Mouse (Mus musculus) spleen, postnatal 14 days (tissue): ENCODE results near the gene Slc39a5.

ENCODE experiments used
- DNase-seq, 2 experiments: peaks; one replicate each; pipeline ENCODE4 v3.0.0; 2021 to 2022; ENCODE audit warnings: low spot score in 2 of 2

Gene Slc39a5

DNA sequence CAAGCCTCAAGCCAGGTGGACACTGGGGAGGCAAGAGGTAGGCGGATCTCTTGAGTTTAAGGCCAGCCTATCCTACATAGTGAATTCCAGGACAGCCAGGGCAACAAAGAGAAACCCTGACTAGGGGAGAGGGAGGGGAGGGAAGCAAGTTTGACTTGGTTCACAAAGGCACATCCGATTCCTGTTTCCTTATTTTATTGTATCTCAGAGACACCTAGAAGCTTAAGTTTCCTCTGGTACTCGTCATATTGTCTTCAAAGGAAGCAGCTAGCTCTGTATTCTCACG, 9.5 kb upstream of the Slc39a5 start:
- DNase-seq: no peak

DNA sequence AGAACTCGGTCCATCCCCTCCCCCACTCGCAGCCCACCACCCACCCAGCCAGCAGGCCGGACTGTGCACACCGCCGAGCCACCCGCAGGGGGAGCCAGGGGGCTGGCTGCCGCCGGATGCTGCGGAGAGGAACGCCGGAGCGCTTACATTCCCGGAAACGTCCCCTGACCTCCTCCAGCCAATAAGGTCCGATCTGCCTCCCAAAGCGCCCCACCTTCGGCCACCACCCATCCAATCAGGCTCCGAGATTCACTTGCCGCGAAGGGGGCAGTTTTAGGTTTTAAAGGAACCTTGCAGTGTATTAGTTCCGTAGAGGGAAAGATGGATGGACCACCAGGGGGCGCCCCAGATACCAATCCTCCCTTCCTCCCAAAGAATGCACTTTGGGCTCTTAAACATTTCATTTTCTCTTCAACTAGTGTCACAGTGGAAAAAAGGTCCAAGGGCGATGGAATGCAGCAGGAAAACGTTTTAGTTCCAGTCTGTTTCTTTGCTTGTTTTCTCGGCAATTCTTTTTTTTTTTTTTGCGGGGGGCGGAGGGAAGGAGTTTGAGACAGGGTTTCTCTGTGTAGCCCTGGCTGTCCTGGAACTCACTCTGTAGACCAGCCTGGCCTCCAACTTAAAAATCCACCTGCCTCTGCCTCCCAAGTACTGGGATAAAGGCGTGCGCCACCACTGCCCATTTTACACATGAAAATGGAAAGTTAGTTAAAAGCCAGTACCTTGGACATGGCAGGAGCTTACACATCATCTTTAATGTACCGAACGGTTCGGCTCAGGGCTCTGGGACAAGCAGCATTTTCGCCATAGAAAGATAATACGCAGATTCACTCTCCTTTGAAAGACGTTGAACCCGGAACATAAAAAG, 8.9 kb upstream of the Slc39a5 start:
- peak; percentile 93 to 95 for DNase-seq

DNA sequence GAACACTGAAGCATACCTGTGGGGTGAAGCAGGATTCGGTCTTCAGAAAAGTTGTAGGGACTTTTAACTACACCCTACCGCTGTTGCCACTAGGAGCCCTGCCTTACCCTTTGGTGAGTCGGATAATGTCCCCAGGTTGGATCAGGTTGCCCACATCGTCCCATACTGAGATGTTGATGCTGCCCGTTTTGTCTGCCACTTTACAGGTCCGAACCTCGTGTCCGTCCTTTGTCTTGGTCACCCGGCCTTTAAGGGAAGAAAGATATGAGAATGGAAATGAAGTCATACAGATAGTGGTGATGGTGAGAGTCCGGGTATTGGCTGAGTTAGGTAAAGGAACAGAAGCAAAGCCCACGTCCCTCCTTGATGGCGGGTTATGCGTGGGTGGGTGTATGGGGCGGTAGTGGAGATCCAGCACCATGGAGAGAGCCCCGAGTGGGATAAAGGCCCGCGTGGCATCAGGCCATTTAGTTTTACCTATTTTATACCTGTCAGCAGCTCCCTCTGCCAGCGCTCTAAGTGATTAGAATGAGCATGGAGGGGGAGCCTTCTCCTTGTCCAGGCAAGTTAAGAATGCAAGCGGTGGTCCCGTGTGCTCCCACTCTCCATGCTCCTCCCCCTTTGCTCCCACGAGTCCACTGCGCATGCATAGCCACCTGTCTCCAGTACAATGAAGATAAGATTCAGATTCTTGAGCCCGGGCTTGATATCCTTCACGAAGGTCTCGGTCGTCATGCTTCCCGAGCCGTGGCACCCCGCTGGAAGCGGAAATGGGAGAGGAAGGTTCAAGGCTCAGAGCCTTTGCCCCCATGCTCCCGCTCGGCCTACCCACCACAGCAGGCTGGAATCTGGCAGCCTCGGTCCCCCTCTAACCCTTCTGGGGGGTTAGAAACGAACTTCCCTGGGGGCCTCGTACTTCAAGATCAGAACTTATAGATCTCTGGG, 7.8 kb upstream of the Slc39a5 start:
- DNase-seq: peak in 1 of 2 experiments; percentile 13

DNA sequence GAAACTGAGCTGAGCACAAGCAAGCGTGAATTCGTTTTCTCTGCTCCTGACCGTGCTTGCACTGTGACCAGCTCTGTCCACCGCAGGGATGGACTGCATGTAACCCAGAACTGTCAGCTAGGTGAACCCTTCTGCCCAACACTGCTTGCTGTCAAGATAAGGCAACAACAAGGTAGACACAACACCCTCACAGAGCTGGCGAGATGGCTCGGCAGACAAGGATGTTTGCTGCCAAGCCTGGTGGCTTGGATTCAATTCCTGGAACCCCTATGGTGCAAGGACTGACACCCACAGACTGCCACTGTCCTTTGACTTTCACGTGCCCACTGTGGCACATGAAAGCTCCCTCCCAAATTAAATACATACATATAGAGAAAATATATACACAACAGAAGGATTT, 2.9 kb upstream of the Slc39a5 start:
- DNase-seq: no peak

DNA sequence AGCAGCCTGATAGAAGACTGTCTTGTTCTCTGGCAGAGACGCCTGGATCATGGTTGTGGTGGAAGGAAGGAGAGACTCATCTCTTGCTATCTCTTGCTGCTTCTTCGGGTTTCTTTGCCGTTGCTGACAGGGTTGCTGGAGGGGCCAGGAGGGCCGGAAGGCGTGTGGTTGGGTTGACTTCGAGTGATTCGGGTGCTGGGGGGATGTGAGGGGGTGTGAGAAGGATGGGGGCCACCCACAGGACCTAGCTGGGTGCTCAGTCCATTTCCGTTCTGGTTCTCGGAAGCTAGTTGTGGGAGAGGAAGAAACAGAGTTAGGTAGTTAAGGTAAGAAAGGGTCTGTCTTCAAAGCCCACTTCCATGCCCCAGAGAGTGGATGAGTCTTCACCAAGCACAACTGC, 609 bp upstream of the Slc39a5 start:
- no peak for DNase-seq

DNA sequence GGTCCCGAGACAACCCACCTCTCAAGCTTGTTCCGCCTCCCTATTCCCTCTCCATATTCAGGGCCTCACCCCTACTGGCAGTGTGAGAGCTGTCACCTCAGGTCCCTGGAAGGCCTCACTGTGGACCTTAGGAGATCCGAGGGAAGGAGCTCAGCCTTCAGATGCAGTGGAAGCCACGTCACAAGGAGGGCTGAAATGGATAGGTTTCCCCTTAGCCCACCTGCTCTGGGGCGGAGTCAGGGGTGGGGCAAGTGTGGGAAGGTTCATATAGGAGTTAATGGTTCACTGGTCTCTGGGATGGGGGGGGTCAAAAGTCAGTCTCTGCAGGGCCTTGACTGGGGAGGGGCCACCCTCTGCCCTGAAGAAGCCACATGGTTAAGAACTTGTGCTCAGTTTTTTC, 691 bp downstream of the Slc39a5 start:
- DNase-seq: no peak

DNA sequence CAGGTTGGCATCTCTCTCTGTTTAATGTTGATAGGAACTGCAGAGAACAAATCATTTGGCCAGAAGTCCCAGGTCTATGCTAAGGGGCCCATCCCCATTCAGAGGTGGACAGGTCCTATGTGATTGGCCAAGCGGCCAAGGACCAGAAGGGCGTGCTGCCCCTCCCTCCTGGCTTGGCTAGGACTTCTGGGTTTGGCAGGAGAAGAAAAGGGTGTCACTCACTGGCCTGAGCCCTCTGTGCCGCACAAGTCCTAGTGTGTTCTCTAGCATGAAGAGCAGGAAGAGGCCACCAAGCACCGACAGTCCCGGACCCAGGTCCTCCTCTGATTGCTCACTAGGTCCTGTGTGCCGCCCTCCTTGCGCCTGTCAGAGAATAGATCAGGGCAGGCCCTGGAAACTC, 3.6 kb downstream of the Slc39a5 start:
- DNase-seq: no peak

DNA sequence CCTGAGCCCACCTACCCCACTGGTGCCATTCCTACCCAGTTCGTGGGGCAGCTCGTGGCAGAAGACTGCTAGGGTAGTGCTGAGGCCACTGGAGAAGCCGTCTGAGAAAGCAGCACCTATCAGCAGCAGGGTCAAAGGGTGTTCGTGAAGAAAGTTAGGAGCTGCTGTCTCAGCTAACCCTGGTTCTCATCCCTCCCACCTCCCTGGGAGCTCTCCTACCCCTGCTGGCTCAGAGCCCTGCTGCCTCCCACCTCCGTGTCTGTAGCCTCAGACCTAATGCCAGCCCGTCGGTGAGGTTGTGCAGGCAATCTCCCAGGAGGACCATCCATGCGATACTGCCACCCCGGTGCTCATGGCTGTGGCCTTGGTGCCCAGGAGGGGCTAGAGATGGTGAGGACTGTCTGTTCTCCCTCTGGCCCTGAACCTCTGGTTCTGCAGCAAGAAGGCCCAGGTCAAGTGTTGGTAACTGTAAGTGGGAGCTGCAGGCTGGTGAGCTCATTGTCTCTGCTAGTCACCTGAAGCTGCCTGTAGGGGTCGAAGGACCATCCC, 4.2 kb downstream of the Slc39a5 start:
- no peak for DNase-seq

DNA sequence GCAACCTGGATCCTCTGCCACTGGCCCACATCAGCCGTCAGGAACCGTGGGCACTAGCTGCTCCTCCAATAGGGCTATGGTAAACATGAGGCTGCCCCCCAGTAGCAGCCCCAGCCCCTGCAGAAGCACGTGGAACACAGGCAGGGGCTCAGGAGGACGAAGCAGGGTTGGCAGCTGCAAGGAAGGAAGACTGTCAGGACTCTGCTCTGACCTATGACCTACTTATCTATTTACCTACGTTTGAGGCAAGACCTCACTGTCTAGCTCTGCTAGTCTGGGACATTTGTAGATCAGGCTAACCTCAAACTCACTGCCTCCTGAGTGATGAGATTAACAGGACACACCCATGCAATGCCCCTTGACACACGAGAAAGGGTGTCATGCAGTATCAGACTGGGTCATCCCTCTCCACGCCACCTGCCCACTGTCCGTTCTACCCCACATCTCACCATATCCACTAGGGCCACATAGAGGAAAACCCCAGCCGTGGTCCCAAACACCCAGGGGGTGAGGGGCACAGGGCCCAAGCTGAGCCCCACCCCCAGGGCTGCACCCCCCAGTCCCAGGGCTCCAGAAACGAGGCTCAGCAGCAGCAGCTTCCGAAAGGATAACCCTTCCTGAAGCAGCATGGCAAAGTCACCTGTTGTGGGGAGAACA, 4.9 kb downstream of the Slc39a5 start:
- DNase-seq: no peak

DNA sequence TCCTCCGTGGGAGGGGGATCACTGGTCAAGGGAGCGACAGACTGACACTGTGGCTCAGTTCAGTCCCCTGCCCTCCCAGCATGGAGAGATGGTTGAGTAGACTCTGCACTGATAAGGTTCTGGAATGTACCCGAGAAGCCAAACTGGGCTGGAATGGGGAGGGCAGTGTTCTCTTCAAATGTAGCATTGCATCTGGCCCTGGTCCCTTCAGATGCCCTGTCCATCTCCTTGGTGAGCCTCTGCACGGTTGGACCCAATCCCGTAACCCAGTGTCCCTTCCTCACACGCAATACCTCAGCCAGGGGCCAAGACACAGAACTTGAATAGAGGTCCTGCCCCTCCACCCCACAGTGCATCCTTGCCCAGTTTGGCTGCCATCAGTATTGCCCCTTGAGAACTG, 9.2 kb downstream of the Slc39a5 start:
- no peak for DNase-seq

DNA sequence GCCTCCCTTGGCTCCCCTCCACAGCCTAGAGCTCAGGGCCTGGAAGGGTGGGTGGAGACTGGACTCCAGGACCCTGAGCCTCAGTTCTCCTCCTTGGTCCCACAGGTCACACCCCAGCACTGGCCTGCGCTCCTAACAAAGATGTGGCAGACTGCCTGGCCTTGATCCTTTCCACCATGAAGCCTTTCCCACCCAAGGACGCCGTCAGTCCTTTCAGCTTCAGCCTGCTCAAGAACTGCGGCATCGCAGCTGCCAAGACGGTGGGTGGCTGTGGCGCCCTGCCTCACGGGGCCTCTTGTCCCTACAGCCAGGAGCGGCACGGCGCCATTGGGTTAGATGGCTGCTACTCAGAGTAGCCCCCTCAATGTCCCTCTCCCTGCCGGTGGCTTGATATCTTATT, 10.7 kb downstream of the Slc39a5 start:
- DNase-seq: no peak

DNA sequence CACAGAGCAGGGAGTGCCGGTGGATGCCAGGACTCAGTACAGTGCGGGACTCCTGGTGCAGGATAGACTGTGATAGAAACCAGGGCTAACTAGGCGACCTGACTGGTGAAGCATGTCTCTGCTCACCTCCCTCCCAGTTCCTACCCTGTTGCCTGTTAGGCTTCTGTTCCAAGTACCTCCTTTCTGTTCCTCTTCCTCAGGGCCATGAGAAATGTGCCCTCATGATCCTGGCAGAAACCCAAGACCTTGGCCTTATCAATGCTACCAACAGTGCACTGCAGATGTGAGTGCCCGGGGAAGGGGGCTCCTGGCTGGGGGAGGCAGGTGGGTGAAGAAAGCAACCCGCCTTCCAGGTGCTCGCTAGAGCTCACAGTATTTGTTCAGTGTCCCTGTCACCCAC, 11.5 kb downstream of the Slc39a5 start:
- DNase-seq: no peak

DNA sequence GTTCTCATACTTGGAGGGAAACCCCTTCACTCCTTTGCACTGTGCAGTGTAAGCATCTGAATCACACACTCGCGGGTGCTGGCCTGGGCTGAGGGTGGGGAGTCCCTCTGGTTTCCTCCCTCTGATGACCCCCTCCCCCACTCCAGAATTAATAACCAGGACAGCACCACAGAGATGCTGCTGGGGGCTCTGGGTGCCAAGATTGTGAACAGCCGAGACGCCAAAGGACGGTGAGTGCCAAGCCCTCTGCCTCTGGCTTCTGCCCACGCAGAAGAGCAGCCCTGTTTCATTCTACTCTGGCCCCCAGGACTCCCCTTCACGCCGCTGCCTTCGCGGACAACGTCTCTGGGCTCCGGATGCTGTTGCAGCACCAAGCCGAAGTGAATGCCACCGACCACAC, 12.1 kb downstream of the Slc39a5 start:
- DNase-seq: no peak

DNA sequence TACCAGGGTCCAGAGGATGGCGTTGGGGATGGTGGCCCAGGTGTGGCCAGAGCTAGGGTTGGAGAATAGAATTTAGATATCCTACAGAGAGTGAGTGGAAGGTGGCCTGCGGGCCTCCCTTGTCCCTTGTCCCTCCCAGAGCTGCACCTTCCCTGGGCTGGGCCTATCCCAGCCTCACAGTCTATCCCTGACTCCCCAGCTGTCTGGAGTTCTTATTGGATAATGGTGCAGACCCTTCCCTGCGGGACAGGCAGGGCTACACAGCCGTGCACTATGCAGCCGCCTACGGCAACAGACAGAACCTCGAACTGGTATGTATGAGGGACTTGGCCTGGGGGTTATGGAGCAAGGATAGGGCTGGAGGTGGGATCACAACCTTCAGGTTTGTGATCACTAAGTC, 15.1 kb downstream of the Slc39a5 start:
- DNase-seq: no peak

DNA sequence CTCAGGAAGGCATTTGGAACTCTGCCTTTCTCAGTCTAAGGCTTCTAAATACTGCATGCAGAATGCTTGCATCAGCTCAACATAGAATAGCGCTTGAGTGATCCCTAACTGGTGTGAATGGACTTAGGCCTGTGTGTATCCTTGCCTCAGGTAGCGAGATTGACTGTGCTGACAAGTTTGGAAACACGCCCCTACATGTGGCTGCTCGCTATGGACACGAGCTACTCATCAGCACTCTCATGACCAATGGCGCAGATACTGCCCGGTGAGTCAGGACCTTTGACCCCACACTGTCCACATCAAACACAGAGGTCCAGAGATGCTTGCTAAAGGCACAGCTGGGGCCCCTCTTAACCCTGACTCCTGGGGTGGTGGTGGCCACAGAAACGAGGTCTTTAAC, 18.5 kb downstream of the Slc39a5 start:
- no peak for DNase-seq

DNA sequence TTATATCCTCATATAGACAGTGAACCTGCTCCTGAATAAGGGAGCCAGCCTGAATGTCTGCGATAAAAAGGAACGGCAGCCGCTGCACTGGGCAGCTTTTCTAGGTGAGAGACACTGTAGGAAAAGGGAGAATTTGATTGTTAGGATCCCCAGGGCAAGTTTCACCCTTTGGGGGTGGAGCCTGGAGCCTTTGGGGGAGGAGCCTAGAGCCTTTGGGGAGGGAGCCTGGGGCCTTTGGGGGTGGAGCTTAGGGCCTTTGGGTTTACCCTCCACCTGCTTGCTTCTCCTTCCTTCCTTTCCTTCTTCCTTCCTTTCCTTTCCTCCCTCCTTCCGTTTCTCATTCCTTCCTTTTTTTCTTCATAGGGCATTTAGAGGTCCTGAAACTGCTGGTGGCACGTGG, 20.5 kb downstream of the Slc39a5 start:
- DNase-seq: no peak

DNA sequence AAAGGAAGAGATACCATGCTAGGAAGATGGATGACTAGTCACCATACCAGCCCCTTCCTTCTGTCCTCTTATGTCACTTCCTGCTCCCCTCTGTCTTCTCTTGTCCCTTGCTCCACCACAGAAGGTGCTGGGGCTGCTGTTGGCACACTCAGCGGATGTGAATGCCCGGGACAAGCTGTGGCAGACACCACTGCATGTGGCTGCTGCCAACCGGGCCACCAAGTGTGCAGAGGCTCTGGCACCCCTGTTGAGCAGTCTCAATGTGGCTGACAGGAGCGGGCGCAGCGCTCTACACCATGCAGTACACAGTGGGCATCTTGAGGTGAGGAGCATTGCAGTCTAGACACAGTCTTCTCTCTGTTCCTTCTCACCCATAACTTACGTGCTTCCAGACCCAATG, 21.8 kb downstream of the Slc39a5 start:
- DNase-seq: no peak

DNA sequence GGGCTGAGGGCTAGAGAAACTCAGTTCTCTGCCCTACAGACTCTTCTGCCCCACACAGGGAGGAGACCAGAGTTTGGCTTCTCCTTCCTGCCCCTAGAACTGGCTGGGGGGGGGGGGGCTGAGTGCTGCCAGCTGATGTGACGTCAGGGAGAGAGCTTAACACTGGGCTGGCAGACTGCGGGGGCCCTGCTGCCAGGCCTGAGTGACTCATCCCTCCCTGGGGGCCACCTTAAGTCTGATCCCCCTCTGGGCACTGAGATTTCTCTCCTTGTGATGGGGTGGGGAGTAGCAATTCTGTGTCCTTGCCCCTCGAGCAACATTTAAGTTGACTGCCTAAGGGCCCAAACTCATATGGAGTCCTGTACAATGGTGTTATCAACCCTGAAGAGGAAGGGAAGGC, 22.6 kb downstream of the Slc39a5 start:
- no peak for DNase-seq

DNA sequence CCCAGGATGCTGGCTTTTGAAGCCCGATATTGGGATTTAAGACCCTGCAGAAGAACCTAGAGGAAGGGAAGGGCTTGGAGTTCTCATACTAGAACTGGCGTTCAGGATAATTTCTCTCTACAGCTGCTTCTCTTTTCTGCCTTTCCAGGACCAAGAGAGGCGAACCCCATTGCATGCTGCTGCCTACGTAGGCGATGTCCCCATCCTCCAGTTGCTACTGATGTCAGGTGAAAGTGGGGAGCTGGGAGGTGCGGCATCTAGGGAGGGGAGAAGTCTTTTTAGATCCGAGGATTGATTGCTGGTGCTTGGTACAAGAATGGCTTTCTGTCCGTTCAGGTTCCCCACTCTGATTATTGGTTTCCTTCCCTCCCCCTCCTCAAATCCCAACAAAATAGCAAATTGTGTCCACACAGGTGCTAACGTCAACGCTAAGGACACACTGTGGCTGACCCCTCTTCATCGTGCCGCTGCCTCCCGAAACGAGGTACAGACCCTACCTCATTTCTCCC, 23.0 kb downstream of the Slc39a5 start:
- no peak for DNase-seq

DNA sequence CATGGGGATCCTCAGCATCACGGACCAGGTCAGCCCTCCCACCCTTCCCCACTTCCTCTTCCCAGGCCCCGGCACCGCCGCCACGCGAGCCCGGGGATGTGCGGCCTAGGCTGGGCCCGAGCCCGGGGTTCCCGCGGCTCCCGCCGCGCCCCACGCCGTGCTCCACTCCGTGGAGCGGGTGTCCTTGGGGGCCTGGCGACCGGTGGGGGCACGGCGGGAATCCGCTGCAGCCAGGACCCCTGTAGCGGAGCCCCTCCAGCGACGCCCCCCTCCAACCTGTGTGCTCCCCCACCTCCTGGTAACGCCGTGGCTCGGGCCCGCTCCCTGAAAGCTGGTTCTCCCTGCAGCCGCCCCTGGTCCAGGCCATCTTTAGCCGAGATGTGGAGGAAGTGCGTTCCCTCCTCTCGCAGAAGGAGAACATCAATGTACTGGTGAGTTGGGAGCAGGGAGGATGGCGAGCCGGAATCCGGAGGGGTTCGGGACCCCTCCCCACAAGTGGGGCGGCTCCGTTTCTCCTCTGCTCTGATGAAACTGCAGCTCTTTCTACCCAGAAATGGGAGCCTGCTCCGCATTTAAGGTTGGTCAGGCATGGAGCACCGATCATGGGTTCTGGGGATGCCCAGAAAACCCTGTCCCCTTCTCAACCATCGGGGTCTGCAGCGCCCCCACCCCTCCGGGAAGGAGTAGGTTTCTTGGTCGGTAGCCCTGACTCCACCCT, 23.6 kb downstream of the Slc39a5 start:
- DNase-seq: no peak

DNA sequence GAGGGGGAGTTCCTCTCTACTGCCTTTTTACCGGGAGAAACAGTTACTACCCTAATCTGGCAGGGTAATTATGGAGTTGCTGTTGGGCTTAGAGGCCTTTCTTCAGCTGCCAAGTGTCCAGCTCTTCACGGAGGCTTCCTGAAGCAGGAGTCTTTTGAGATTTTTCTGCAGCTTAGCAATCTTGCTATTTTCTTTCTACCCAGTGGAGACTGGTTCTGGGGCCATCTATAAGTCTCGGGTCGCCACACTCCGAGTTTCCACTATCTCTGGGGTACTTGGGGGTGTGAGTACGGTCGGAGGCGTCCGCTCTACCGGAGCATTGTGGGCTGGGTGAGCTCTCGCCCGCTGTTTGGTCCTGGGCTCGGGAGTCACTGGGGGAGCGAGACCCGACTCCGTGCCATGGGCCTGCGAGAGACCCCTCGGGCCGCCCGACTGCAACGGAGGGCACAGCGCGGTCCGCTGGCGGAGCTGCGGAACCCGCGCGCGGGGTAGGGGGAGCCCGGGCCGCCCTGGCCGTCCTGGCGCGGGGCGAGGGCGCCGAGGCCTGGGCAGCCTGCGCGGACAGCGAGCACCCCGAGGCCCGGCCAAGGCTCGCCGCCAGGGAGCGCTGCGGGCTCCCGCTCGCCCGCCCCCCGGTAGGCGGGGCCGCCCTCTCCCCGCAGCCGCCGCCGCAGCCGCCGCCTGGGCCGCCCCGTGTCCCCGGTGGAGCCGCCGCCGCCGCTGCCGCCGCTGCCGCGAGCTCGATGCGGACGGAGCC, 24.4 kb downstream of the Slc39a5 start, which contains the start of gene Ankrd52:
TSS of gene Ankrd52 (plus strand) at position 661 of the 757 bp plus-strand sequence.
- peak; percentile 77 to 87 for DNase-seq
